Mouse (Mus musculus) lung, postnatal 14 days (tissue): ENCODE data around the gene Defb45.

Experiments
- DNase-seq: peaks from one replicate; pipeline ENCODE4 v3.0.0; 2021

Gene Defb45

DNA sequence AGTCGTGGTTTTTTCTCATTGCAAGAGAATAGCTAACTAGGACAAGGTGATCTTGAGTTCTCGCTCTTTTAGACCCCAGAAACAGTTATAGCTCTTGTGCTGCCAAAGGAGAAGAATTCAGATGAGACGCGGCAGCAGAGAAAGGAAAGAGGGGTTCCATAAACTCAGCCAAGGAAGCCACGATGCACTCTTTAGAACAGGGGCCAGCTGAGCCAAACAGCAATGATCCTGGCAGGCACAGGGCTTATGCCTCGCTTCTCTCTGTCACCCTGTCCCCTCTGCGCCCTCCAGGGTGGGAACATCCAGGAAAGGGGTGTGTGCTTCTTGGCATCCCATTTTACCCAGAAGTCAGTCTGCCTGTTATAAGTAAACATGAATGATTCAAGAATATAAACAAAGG is at the start of gene Defb45:
Defb45 (minus strand) TSS at position 101 of the 400 bp plus-strand sequence.
- DNase-seq: no peak

DNA sequence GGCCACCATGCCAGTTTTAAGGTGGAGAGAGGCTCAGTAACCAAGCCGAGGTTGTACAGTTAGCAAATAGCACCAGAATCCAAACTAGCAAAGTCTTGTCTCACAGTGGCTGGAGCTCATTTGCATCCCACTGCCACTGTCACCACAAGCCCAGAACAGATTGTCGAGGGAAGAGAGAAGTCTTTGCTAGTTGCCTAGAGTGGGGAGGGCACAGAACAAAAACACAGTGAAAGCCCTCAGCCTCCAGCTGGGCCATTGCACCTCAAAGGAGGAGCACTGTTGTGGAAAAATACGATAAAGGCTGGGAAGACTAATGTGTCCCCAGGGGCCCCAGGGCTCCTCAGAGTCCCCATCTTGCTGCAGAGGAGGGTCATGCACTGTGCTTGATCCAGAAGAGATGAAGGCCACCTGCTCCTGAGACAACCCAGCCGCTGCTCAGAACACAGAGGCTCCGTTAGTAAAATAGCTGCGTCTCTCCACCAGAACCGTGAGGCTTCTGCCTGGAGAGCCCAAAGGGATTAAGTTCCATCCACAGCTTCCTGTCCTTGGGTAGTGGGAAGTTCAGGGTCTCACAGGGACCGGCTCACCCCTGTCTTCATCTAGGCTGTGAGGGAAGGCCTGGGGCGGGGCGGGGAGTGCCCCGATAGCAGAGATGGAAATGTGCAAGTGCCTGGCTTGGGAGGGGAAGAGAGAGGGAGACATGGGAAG is 40.4 kb upstream of the Defb45 start:
- DNase-seq: no peak

DNA sequence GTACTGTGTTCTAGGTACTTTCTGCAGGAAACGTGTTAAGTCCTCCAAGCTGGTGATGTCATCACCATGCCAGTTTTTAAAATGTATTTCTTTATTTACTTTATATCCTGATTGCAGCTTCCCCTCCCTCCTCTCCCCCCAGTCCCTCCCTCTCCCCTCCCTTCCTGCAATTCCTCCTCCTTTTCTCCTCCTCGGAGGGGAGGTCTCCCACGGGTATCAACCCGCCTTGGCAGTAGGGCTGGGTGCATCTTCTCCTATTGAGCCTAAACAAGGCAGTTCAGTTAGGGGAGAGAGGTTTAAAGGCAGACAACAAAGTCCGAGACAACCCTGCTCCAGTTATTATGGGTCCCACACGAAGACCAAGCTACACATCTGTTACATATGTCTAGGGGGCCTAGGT is 39.7 kb upstream of the Defb45 start:
- no peak for DNase-seq

DNA sequence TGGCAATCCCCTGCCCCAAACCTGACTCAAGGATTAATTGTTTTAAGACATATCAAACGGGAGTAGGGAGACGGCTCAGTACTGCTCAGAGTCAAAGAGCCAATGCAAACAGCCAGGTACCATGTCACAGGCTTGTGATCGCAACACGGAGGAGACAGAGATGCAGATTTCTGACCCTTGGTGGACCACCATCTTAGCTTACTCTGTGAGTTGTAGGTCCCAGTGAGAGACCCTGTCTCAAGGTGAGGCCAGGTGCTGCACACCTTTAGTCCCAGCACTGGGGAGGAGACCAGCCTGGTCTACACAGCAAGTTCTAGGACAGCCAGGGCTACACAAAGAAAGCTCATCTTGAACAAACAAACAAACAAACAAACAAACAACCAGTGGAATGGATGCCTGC is 38.2 kb upstream of the Defb45 start:
- no peak for DNase-seq

DNA sequence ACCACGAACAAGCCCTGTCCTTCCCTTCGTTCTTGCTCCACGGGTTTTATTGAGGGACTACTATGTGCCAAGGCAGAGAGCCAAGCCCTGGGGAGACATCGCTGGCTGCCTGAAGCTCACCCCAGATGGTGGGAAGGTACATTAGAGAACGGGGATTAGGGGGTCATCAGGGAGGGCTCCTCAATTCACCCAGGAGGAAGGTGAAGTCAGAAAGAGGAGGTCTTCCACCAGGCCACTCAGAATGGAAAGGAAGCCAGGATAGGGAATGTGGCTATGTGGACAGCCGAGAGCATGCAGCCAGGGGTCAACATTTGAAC is 37.8 kb upstream of the Defb45 start:
- no peak for DNase-seq

- peak; percentile 81 for DNase-seq
Observed at GRCm38 (mm10) chr2:152636246-152637005, 37.2 kb upstream of the Defb45 start.

- DNase-seq: no peak
Observed at GRCm38 (mm10) chr2:152634311-152634710, 35.1 kb upstream of the Defb45 start.

GRCm38 (mm10) chr2:152633334-152633733 is 34.1 kb upstream of the Defb45 start:
- no peak for DNase-seq

- DNase-seq: no peak
Observed at GRCm38 (mm10) chr2:152629904-152630303, 30.7 kb upstream of the Defb45 start.

GRCm38 (mm10) chr2:152629239-152629638 is 30.0 kb upstream of the Defb45 start:
- DNase-seq: no peak

DNA sequence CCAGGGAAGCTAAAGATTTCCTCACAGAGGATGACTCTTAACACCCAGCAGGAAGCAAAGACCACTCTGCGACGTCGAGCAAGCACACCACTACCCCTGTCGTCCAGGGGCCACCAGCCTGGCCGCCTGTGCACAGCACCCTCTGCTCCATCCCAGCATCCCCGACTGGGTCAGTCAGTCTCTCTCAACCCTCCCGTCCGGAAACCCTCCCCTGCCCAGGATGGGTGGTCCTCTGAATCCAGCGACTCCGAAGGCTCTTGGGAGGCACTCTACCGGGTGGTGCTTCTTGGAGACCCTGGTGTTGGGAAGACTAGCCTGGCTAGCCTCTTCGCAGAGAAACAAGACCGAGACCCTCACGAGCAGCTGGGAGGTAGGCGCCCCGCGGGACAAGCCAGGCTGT is 28.9 kb upstream of the Defb45 start:
- no peak for DNase-seq

DNA sequence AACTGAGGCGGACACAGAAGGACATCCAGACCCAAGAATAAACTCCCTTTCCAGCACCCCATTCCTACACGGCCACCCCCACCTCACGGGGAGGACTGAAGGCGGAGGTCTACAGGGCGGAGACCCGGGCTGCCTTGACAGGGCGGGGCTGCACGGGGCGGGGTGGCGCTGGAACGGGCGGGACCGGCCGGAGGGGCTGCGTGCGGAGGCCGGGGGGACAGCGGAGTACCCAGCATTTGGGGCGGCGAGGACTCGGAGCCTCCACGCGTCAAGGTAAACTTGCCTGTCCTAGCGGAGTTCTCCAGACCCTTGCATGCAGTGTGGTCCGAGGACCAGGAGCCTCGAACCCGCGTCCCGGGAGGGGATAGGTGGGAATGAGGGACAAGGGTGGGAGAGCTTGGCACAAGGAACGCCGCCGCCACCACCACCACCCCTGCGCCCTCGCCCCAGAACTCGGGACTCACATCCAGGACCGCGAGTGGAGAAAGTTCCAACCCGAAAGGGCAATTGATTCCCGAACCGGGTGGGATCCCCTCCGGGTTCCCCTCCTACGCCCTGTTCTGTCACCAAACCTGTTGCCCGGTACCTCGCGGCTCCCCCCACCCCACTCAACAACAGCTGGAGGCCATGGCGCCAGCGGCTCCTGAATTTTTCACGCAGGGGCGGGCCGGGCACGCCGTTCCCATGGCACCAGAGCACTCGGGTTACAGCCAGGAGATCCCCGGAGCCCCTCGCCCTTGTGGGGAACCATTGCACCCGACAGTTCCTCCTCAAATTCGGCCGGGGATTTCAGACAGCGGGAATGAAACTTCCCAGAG is 27.8 kb upstream of the Defb45 start, which contains the start of gene Rem1:
Rem1 (plus strand) TSS at position 178 of the 818 bp plus-strand sequence.
- DNase-seq: peak; percentile 50

GRCm38 (mm10) chr2:152625256-152625655 is 26.1 kb upstream of the Defb45 start:
- DNase-seq: no peak

GRCm38 (mm10) chr2:152624566-152624965 is 25.4 kb upstream of the Defb45 start:
- no peak for DNase-seq

DNA sequence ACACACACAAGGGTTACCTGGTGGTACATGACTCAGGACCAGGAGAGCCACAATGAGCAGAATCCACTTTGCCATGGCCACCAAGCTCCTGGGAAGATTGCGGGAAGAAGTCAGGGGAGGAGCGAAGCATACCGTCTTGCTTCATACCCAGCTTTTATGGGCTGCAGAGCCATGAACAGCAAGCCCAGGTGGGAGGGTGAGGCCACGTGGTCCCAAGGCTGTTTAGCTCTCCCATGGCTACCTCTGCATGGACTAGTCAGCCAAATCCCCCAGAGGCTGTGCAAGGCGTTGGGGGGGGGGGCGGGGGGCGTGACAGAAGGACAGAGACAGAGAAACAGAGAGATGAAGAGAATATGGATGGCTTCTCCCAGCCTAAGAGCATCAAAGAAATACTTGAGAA is 23.8 kb upstream of the Defb45 start, which contains the start of gene Defb25:
Defb25 (minus strand) TSS at position 101 of the 400 bp plus-strand sequence.
- no peak for DNase-seq

GRCm38 (mm10) chr2:152622151-152622550 is 23.0 kb upstream of the Defb45 start:
- DNase-seq: no peak

- no peak for DNase-seq
Observed at GRCm38 (mm10) chr2:152620367-152621134, 21.4 kb upstream of the Defb45 start.

DNA sequence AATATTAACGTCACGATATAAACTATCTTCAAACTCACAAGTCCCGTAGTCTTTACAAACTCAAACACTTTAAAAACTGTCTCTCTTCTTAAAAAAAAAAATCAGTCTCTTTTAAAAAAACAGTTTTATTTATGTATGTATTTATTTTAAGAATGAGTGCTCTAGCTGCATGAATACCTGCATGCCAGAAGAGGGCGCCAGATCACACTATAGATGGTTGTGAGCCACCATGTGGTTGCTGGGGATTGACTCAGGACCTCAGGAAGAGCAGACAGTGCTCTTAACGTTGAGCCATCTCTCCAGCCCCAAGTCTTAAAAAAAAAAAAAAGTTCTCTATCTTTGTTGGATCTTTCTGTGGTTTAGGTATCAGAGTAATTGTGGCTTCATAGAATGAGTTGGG is 18.2 kb upstream of the Defb45 start:
- DNase-seq: no peak

DNA sequence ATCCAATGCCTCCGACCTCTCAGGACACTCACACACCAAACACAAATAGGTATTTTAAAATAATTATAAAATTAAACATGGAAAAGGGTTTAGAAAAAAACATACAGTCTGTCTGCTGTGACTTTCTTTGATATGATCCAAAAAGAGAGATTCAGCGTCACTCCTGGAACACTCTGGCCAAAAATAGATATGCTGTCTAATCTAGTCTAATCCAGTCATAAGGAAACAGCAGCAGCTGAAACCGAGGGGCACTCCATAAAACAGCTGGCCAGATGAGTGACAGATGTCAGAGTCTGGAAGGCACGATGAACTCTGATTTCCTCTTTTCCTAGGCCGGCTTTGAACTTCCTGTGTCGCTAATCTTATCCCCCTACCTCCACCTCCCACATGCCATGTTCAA is 17.3 kb upstream of the Defb45 start:
- no peak for DNase-seq

DNA sequence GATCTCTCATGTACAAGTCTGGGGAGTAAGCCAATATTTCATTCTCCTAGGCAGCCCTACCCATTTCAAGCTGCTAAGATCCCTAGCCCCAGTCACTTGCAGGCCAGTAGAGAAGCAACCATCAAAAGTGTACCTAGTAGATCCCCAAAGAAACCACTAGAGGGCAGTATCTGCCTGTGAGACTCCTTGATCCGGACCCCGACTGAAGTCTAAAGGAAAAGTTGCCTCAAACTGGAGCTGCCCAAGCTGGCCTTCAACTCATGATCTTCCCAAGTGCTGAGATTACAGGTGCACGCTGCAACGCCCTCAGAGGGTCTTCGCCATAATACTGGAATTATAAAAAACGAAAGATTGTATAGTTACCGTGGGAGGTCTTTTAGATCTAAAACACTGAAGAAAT is 16.4 kb upstream of the Defb45 start:
- DNase-seq: peak; percentile 60

- DNase-seq: no peak
Observed at GRCm38 (mm10) chr2:152612193-152612592, 13.0 kb upstream of the Defb45 start.

DNA sequence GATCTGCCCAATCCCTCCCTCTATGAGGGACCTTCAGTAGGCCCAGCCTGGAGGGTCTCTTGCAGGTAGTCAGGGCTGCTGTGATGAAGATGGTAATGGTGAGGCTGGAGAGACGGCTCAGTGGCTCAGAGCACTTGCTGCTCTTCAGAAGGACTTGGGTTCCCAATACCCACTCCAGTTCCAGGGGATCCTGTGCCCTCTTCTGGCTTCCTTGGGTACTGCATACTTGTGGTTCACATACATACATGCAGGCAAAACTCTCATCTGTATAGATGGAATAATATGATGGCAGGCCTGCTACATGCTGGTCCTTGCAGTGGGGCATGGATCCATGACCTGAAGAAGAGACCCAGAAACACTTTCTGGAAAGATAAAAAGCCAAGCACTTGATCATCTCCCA is 9.5 kb upstream of the Defb45 start:
- no peak for DNase-seq

GRCm38 (mm10) chr2:152607746-152608145 is 8.5 kb upstream of the Defb45 start:
- DNase-seq: no peak
